In genomic region chr7:140897863-140898262, GRCm38 (mm10) we compare ENCODE assay signal across 25 mouse cellular contexts. TPM values are rescaled to one million over a fixed set of nuclear protein-coding genes. Genes with fewer than 3 reads are reported as not detected.
"Had no signal": no experiment of that assay in that cellular context is flagged by ENCODE, and none has a peak within 500 bp of the region (broad histone marks: within the 10 kb centered on the region; RNA-seq: fewer than 3 reads in every experiment).

No protein-coding gene starts in this region.

- H3K4me2 ChIP-seq: lung, embryonic 15.5 days; midbrain, embryonic 11.5 days; midbrain, embryonic 13.5 days; midbrain, embryonic 15.5 days; stomach, embryonic 15.5 days had no signal

- H3K4me3 ChIP-seq: lung, embryonic 15.5 days; megakaryocyte, embryonic 14.5 days; midbrain, embryonic 13.5 days; midbrain, embryonic 15.5 days; stomach, embryonic 15.5 days had no signal

- H3K9me3 ChIP-seq: lung, embryonic 15.5 days; megakaryocyte, embryonic 14.5 days; midbrain, embryonic 13.5 days; midbrain, embryonic 15.5 days; stomach, embryonic 15.5 days had no signal

- H3K9ac ChIP-seq: liver, postnatal 0 days; lung, embryonic 15.5 days; midbrain, embryonic 13.5 days; midbrain, embryonic 15.5 days; stomach, embryonic 15.5 days had no signal

- H3K4me1 ChIP-seq: lung, embryonic 15.5 days; midbrain, embryonic 13.5 days; midbrain, embryonic 15.5 days; stomach, embryonic 15.5 days had no signal

- H3K27me3 ChIP-seq: lung, embryonic 15.5 days; megakaryocyte, embryonic 14.5 days; midbrain, embryonic 13.5 days; midbrain, embryonic 15.5 days; stomach, embryonic 15.5 days had no signal

- H3K27ac ChIP-seq: lung, embryonic 15.5 days; macrophage; midbrain, embryonic 13.5 days; midbrain, embryonic 15.5 days; stomach, embryonic 15.5 days; stomach, postnatal 0 days had no signal

- DNase-seq: liver, postnatal 0 days; lung, adult 2 months; lung, postnatal 14 days; lung, postnatal 36 days; right cerebral cortex, postnatal 14 days; thymus, adult 2 months; thymus, postnatal 25 days; thymus, postnatal 4 days had no signal

- ATAC-seq: liver, postnatal 0 days; lung, postnatal 0 days; midbrain, embryonic 13.5 days; midbrain, embryonic 15.5 days had no signal

RNA-seq across cellular contexts. Expression of gene Cox8b, which starts 2.4 kb away (rescaled TPM):
- total RNA-seq: megakaryocyte progenitor cell, adult 5-6 weeks; midbrain, postnatal 0 days; monocyte, adult 5-6 weeks; neutrophil, adult 5-6 weeks had no signal
- polyA plus RNA-seq: macrophage; midbrain, embryonic 11.5 days; midbrain, embryonic 13.5 days; midbrain, embryonic 15.5 days; midbrain, postnatal 0 days; neural tube, embryonic 14.5 days; spleen, adult 2 months; testis, adult 2 months had no signal

RNA-seq across cellular contexts. Expression of gene Nlrp6, which starts 22.8 kb away (rescaled TPM):
- total RNA-seq: megakaryocyte progenitor cell, adult 5-6 weeks; monocyte, adult 5-6 weeks had no signal
- polyA plus RNA-seq: macrophage; urinary bladder, adult 2 months had no signal
